21 mouse cellular contexts compared by ENCODE assay signal in genomic region chr4:31833828-31834227, GRCm38 (mm10).
DNase-seq lines count a peak whose midpoint lies in the region; ATAC-seq and TF ChIP-seq lines count a peak whose summit lies in the region.
"Had no signal": no experiment of that assay in that cellular context is flagged by ENCODE, and none has a peak within 500 bp of the region (broad histone marks: within the 10 kb centered on the region; RNA-seq: fewer than 3 reads in every experiment).

No protein-coding gene starts in this region.

- H3K9me3 ChIP-seq in heart, embryonic 12.5 days (replicated peaks): no peaks in the 10 kb centered on the region
- no peaks in the 10 kb centered on the region for H3K9me3 ChIP-seq in kidney, postnatal 0 days (replicated peaks; ENCODE audit: low read length)
- H3K9me3 ChIP-seq in embryonic facial prominence, embryonic 12.5 days: no peaks in the 10 kb centered on the region
- no peaks in the 10 kb centered on the region for H3K9me3 ChIP-seq in limb, embryonic 13.5 days
- H3K9me3 ChIP-seq: embryonic facial prominence, embryonic 15.5 days; forebrain, embryonic 15.5 days; hindbrain, embryonic 12.5 days had no signal

- WGBS in heart, embryonic 12.5 days: 64% methylated on average over 4 of the region's 4 CpGs
- 12% methylated on average over 4 of the region's 4 CpGs for WGBS in kidney, postnatal 0 days
- 34% methylated on average over 4 of the region's 4 CpGs for WGBS in embryonic facial prominence, embryonic 12.5 days
- WGBS in limb, embryonic 13.5 days: 15% methylated on average over 4 of the region's 4 CpGs

- no peak overlapping the region for H3K4me3 ChIP-seq in heart, embryonic 12.5 days
- no peak overlapping the region for H3K4me3 ChIP-seq in kidney, postnatal 0 days (replicated peaks; ENCODE audit: low read depth, low read length)
- H3K4me3 ChIP-seq in embryonic facial prominence, embryonic 12.5 days: no peak overlapping the region
- H3K4me3 ChIP-seq in limb, embryonic 13.5 days: no peak overlapping the region
- H3K4me3 ChIP-seq: embryonic facial prominence, embryonic 15.5 days; erythroblast, embryonic 14.5 days; forebrain, embryonic 15.5 days; heart, adult 2 months; hindbrain, embryonic 12.5 days had no signal

- ATAC-seq in heart, embryonic 12.5 days (ENCODE audit: insufficient number of reproducible peaks, low FRiP score): no peak
- no peak for ATAC-seq in kidney, postnatal 0 days (replicated peaks; ENCODE audit: low FRiP score, low read depth)
- ATAC-seq in embryonic facial prominence, embryonic 12.5 days (ENCODE audit: insufficient number of reproducible peaks, insufficient read depth, low FRiP score, low TSS enrichment): no peak
- no peak for ATAC-seq in limb, embryonic 13.5 days (ENCODE audit: low FRiP score, low read depth)
- ATAC-seq: activated CD4-positive, CD25-positive, alpha-beta regulatory T cell, adult 4 months; forebrain, embryonic 15.5 days; hindbrain, postnatal 0 days had no signal

- H3K36me3 ChIP-seq in heart, embryonic 12.5 days: no peaks in the 10 kb centered on the region
- H3K36me3 ChIP-seq in kidney, postnatal 0 days (ENCODE audit: insufficient read depth, low read length): no peaks in the 10 kb centered on the region
- no peaks in the 10 kb centered on the region for H3K36me3 ChIP-seq in embryonic facial prominence, embryonic 12.5 days
- H3K36me3 ChIP-seq in limb, embryonic 13.5 days: no peaks in the 10 kb centered on the region
- H3K36me3 ChIP-seq: embryonic facial prominence, embryonic 15.5 days; forebrain, embryonic 15.5 days; hindbrain, embryonic 12.5 days had no signal

- no peaks in the 10 kb centered on the region for H3K27me3 ChIP-seq in heart, embryonic 12.5 days (replicated peaks)
- no peaks in the 10 kb centered on the region for H3K27me3 ChIP-seq in kidney, postnatal 0 days (ENCODE audit: insufficient read depth, low read length)
- H3K27me3 ChIP-seq in embryonic facial prominence, embryonic 12.5 days: no peaks in the 10 kb centered on the region
- H3K27me3 ChIP-seq in limb, embryonic 13.5 days: no peaks in the 10 kb centered on the region
- H3K27me3 ChIP-seq: embryonic facial prominence, embryonic 15.5 days; forebrain, embryonic 15.5 days; hindbrain, embryonic 12.5 days had no signal

- no peak for TF ChIP-seq CTCF in kidney, postnatal 0 days (IDR thresholded peaks at IDR 0.05; ENCODE audit: low read depth)

- peaks cover 45% of the 10 kb centered on the region for H3K4me1 ChIP-seq in heart, embryonic 12.5 days (replicated peaks)
- H3K4me1 ChIP-seq in kidney, postnatal 0 days (replicated peaks; ENCODE audit: insufficient read depth, low read length): peaks cover 14% of the 10 kb centered on the region; the same call in 1 of the 2 replicates
- H3K4me1 ChIP-seq in embryonic facial prominence, embryonic 12.5 days: peaks cover 23% of the 10 kb centered on the region; the same call in 1 of the 2 replicates
- H3K4me1 ChIP-seq in limb, embryonic 13.5 days: peaks cover 56% of the 10 kb centered on the region
- H3K4me1 ChIP-seq: embryonic facial prominence, embryonic 15.5 days had no signal

- intact Hi-C loops in heart, postnatal 10 days (cut with DNase I): no loop called here

- no peak overlapping the region for H3K9ac ChIP-seq in heart, embryonic 12.5 days
- H3K9ac ChIP-seq in kidney, postnatal 0 days (ENCODE audit: low read depth, low read length): no peak overlapping the region
- H3K9ac ChIP-seq in embryonic facial prominence, embryonic 12.5 days: no peak overlapping the region
- no peak overlapping the region for H3K9ac ChIP-seq in limb, embryonic 13.5 days
- H3K9ac ChIP-seq: embryonic facial prominence, embryonic 15.5 days; forebrain, embryonic 15.5 days; hindbrain, embryonic 12.5 days had no signal

- peak overlapping the region; percentile 41; the same call in 1 of the 2 replicates for H3K27ac ChIP-seq in heart, embryonic 12.5 days (ENCODE audit: poor library complexity, severe bottlenecking)
- 0 out of 2 replicates have a peak overlapping the region, but pooled peaks have one; percentile 15 for H3K27ac ChIP-seq in kidney, postnatal 0 days
- H3K27ac ChIP-seq in embryonic facial prominence, embryonic 12.5 days: 0 out of 2 replicates have a peak overlapping the region, but pooled peaks have one; percentile 70
- H3K27ac ChIP-seq in limb, embryonic 13.5 days: 0 out of 2 replicates have a peak overlapping the region, but pooled peaks have one; percentile 28
- H3K27ac ChIP-seq: embryonic facial prominence, embryonic 15.5 days; forebrain, embryonic 15.5 days; heart, adult 2 months; hindbrain, postnatal 0 days had no signal

- DNase-seq in heart, postnatal 10 days: no peak
- DNase-seq in kidney, postnatal 0 days (ENCODE audit: low spot score): peak; percentile 83
- no peak for DNase-seq in kidney, adult 11 months
- DNase-seq in thymus, postnatal 14 days: no peak
- no peak for DNase-seq in layer of hippocampus, adult 11-12 months (ENCODE audit: low spot score)
- DNase-seq: adrenal gland, postnatal 14 days; cerebellum, adult 11-12 months; cerebellum, adult 9-11 months; cerebellum, postnatal 36 days; heart, adult 2 months; heart, postnatal 36 days had no signal

- H3K4me2 ChIP-seq in heart, embryonic 12.5 days: no peak overlapping the region
- no peak overlapping the region for H3K4me2 ChIP-seq in kidney, postnatal 0 days (ENCODE audit: low read length)
- H3K4me2 ChIP-seq in embryonic facial prominence, embryonic 12.5 days (replicated peaks): no peak overlapping the region
- H3K4me2 ChIP-seq in limb, embryonic 13.5 days (replicated peaks): no peak overlapping the region
- H3K4me2 ChIP-seq: embryonic facial prominence, embryonic 15.5 days; forebrain, embryonic 15.5 days; heart, embryonic 11.5 days; hindbrain, embryonic 12.5 days had no signal

Comparison
In these comparisons a context has a peak if more than half of its experiments do, and no peak if none do; other contexts are left out.
1. H3K27ac ChIP-seq: peak in every context shown above with its lines; median percentile 70 in embryonic facial prominence, embryonic 12.5 days; 41 in heart, embryonic 12.5 days; 28 in limb, embryonic 13.5 days; 15 in kidney, postnatal 0 days.